Mouse (Mus musculus): Measurements from ENCODE around the gene Txnrd2. TPM values are rescaled to one million over a fixed set of nuclear protein-coding genes. Genes with fewer than 3 reads are reported as not detected.

Txnrd2 gene
- polyA plus RNA-seq, 1 experiment from 2014 or later = 26.1 TPM

- ATAC-seq (ENCODE audit: insufficient read depth, low FRiP score, low read depth) = peak; percentile 75; the same call in 1 of the 2 replicates
- H3K27me3 ChIP-seq (replicated peaks) = no peaks in the 10 kb centered on the region
- H3K27ac ChIP-seq = no peak overlapping the region
- no peak overlapping the region for H3K4me3 ChIP-seq (replicated peaks)
- WGBS = 5% methylated on average over 11 of the region's 11 CpGs
- H3K9ac ChIP-seq = no peak overlapping the region
- no peaks in the 10 kb centered on the region for H3K9me3 ChIP-seq
- no peaks in the 10 kb centered on the region for H3K36me3 ChIP-seq
- peak overlapping the region; percentile 13; the same call in 1 of the 2 replicates for H3K4me2 ChIP-seq
- peaks cover 16% of the 10 kb centered on the region for H3K4me1 ChIP-seq
These were observed 33.8 kb downstream of the Txnrd2 start for GRCm38 (mm10) chr16:18459955-18460370.

DNA sequence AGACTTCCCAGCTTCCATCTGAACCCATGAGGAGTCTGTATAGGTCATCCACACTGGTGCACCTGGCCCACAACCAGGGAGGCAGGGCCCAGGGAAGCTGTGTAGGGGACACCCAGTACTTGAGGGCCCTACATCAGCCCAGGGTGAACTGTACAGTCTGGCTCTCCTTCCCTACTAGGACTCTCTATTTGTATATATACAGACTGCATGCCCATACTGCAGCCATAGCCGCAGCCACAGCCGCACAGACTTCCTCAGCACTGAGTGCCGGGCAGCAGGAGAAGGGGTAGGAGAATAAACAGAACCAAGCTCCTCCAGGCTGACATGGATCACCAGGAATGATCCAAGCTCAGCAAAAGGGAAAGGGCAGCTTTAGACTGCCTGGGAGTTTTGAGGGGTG, 34.6 kb downstream of the Txnrd2 start:
- no peak overlapping the region for H3K4me2 ChIP-seq
- H3K4me1 ChIP-seq = peaks cover 16% of the 10 kb centered on the region
- no peak overlapping the region for H3K9ac ChIP-seq
- H3K4me3 ChIP-seq (replicated peaks) = no peak overlapping the region
- WGBS = 72% methylated on average over 3 of the region's 3 CpGs
- ATAC-seq (ENCODE audit: insufficient read depth, low FRiP score, low read depth) = no peak
- no peaks in the 10 kb centered on the region for H3K36me3 ChIP-seq
- no peaks in the 10 kb centered on the region for H3K27me3 ChIP-seq (replicated peaks)
- H3K27ac ChIP-seq = no peak overlapping the region
- H3K9me3 ChIP-seq = no peaks in the 10 kb centered on the region

DNA sequence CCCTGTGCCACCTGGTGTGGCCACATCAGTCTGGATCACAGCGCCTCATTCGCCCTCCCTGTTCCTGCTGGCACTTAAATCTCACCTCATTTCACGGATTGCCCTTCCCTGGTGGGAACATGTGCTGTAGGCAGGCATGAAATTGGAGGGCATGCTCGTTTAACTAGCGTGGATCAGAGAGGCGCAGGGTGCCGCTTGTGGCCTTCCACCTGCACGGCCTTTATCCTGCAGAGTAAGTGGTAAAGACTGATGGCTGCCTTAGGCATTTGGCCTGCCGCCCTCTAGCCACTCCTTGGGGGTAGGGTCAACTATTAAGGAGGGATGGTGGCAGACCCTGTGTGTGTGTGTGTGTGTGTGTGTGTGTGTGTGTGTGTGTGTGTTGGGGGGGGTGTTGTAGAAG, 35.8 kb downstream of the Txnrd2 start:
- Histone ChIP-seq H3K4me1 (peaks cover 16% of the 10 kb centered on the region), H3K36me3 (no peaks in the 10 kb centered on the region), H3K9me3 (no peaks in the 10 kb centered on the region), H3K27ac (no peak overlapping the region), H3K4me3 (replicated peaks) (no peak overlapping the region), H3K4me2 (no peak overlapping the region), H3K9ac (no peak overlapping the region), H3K27me3 (replicated peaks) (no peaks in the 10 kb centered on the region)
- 76% methylated on average over 9 of the region's 9 CpGs for WGBS
- ATAC-seq (ENCODE audit: insufficient read depth, low FRiP score, low read depth) = no peak

DNA sequence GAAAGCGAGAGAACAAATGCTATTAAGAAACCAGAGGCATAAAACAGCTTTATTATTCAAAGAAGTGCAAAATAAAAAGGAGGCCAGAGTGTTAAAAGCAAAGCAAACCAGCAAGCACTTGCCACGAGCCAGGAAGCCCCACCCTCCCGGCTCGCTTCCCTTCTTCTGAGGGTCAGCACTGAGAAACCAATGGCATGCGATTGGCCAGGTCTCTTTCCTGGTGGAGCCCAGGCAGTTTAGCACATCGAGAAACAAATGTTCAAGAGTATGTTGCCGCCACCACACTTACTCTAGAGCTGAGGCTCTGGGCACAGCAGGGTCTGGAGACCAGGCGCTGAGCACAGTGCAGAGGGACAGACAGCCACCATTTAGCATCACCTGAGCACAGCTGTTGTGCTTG, 36.4 kb downstream of the Txnrd2 start:
- WGBS = 55% methylated on average over 8 of the region's 8 CpGs
- no peak for ATAC-seq (ENCODE audit: insufficient read depth, low FRiP score, low read depth)

GRCm38 (mm10) chr16:18464271-18464670, 38.1 kb downstream of the Txnrd2 start:
- H3K9me3 ChIP-seq = no peaks in the 10 kb centered on the region
- no peak for ATAC-seq (ENCODE audit: insufficient read depth, low FRiP score, low read depth)
- no peak overlapping the region for H3K4me3 ChIP-seq (replicated peaks)
- H3K27ac ChIP-seq = no peak overlapping the region
- H3K36me3 ChIP-seq = no peaks in the 10 kb centered on the region
- no peak overlapping the region for H3K9ac ChIP-seq
- peaks cover 11% of the 10 kb centered on the region for H3K4me1 ChIP-seq
- no peak overlapping the region for H3K4me2 ChIP-seq
- no peaks in the 10 kb centered on the region for H3K27me3 ChIP-seq (replicated peaks)
- WGBS = 59% methylated on average over 3 of the region's 3 CpGs

More for the DNA sequence above, 36.4 kb downstream of the Txnrd2 start:
- H3K27ac ChIP-seq = no peak overlapping the region
- no peak overlapping the region for H3K4me2 ChIP-seq
- H3K4me3 ChIP-seq (replicated peaks) = no peak overlapping the region
- H3K4me1 ChIP-seq = peaks cover 16% of the 10 kb centered on the region
- no peaks in the 10 kb centered on the region for H3K9me3 ChIP-seq
- H3K36me3 ChIP-seq = no peaks in the 10 kb centered on the region
- no peaks in the 10 kb centered on the region for H3K27me3 ChIP-seq (replicated peaks)
- H3K9ac ChIP-seq = no peak overlapping the region

DNA sequence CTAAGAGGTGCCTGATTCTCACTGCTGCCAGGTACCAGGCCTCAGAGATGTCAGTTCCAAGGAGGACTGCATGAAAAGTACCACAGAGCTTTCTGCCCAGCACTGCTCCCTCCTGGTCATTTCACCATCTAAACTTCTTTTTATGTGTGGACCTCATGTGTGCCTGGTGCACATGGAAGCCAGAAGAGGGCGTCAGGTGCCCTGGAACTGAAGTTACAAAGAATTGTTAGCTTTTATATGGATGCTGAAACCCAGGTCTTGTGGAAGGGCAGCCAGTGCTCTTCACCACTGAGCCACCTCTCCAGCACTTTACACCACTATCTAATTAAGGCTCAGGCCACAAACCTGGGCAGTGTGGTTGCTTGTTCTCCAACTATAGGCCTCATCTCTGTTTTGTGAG, 44.6 kb downstream of the Txnrd2 start:
- Histone ChIP-seq H3K9me3 (no peaks in the 10 kb centered on the region), H3K27ac (no peak overlapping the region), H3K4me1 (no peaks in the 10 kb centered on the region), H3K36me3 (no peaks in the 10 kb centered on the region), H3K27me3 (replicated peaks) (no peaks in the 10 kb centered on the region), H3K4me3 (replicated peaks) (no peak overlapping the region), H3K4me2 (no peak overlapping the region), H3K9ac (no peak overlapping the region)
- WGBS = 33% methylated on average over 1 of the region's 1 CpGs
- no peak for ATAC-seq (ENCODE audit: insufficient read depth, low FRiP score, low read depth)

- H3K4me2 ChIP-seq = no peak overlapping the region
- H3K27me3 ChIP-seq (replicated peaks) = no peaks in the 10 kb centered on the region
- no peak overlapping the region for H3K4me3 ChIP-seq (replicated peaks)
- H3K9ac ChIP-seq = no peak overlapping the region
- no peak for ATAC-seq (ENCODE audit: insufficient read depth, low FRiP score, low read depth)
- H3K9me3 ChIP-seq = no peaks in the 10 kb centered on the region
- no peaks in the 10 kb centered on the region for H3K4me1 ChIP-seq
- no peaks in the 10 kb centered on the region for H3K36me3 ChIP-seq
- 63% methylated on average over 11 of the region's 11 CpGs for whole genome bisulfite sequencing
- no peak overlapping the region for H3K27ac ChIP-seq
These were observed 45.3 kb downstream of the Txnrd2 start for GRCm38 (mm10) chr16:18471381-18471955.

DNA sequence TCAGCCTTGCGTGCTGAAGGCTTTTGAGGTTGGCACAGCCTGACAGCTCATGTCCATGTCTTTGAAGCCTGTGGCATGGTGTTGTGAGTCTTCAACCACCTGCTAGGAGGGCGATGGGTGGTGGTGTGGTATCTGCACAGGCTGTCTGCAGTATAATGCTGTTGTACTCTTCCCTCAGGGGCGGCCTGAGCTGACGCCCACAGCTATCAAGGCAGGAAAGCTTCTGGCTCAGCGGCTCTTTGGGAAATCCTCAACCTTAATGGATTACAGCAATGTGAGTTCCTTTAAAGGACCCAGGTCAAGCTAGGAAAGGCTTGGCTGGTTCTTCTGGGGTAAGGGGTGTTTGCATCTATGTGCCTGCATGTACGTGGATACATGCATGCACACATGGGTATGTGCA, 45.8 kb downstream of the Txnrd2 start:
- H3K4me1 ChIP-seq = no peaks in the 10 kb centered on the region
- H3K9me3 ChIP-seq = no peaks in the 10 kb centered on the region
- no peak overlapping the region for H3K9ac ChIP-seq
- ATAC-seq (ENCODE audit: insufficient read depth, low FRiP score, low read depth) = no peak
- no peak overlapping the region for H3K4me2 ChIP-seq
- 87% methylated on average over 6 of the region's 6 CpGs for WGBS
- H3K36me3 ChIP-seq = no peaks in the 10 kb centered on the region
- H3K27me3 ChIP-seq (replicated peaks) = no peaks in the 10 kb centered on the region
- H3K27ac ChIP-seq = no peak overlapping the region
- H3K4me3 ChIP-seq (replicated peaks) = no peak overlapping the region

GRCm38 (mm10) chr16:18472416-18472815, 46.2 kb downstream of the Txnrd2 start:
- Histone ChIP-seq H3K27me3 (replicated peaks) (no peaks in the 10 kb centered on the region), H3K4me3 (replicated peaks) (no peak overlapping the region), H3K9ac (no peak overlapping the region), H3K27ac (no peak overlapping the region), H3K9me3 (no peaks in the 10 kb centered on the region), H3K4me2 (no peak overlapping the region), H3K36me3 (no peaks in the 10 kb centered on the region), H3K4me1 (no peaks in the 10 kb centered on the region)
- 83% methylated on average over 4 of the region's 4 CpGs for WGBS
- no peak for ATAC-seq (ENCODE audit: insufficient read depth, low FRiP score, low read depth)

DNA sequence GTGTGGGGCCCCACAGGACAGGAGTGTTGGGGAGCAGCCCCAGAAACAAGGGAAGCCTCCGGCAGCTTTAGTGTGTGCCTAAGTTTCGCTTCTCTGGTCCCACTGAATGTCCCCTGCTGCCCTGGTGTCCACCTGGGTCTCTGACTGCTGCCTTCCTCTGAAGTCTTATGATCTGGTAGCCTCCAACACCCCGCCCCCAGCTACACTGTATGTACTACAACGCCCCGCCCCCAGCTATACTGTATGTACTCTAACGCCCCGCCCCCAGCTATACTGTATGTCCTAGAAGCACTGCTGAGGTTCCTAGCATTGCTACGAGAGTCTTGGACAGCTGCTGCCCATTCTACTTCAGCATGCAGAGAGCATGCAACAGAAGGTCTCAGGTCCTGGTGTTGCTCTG, 46.8 kb downstream of the Txnrd2 start:
- Histone ChIP-seq H3K4me1 (no peaks in the 10 kb centered on the region), H3K4me2 (no peak overlapping the region), H3K27me3 (replicated peaks) (no peaks in the 10 kb centered on the region), H3K36me3 (no peaks in the 10 kb centered on the region), H3K9ac (no peak overlapping the region), H3K27ac (no peak overlapping the region), H3K4me3 (replicated peaks) (no peak overlapping the region), H3K9me3 (no peaks in the 10 kb centered on the region)
- 0 out of 2 replicates have a peak, but pooled peaks have one; percentile 72 for ATAC-seq (ENCODE audit: insufficient read depth, low FRiP score, low read depth)
- 87% methylated on average over 8 of the region's 8 CpGs for WGBS

GRCm38 (mm10) chr16:18474021-18474420, 47.8 kb downstream of the Txnrd2 start:
- Histone ChIP-seq H3K9me3 (no peaks in the 10 kb centered on the region), H3K4me1 (no peaks in the 10 kb centered on the region), H3K4me2 (no peak overlapping the region), H3K27me3 (replicated peaks) (no peaks in the 10 kb centered on the region), H3K27ac (no peak overlapping the region), H3K4me3 (replicated peaks) (no peak overlapping the region), H3K36me3 (no peaks in the 10 kb centered on the region), H3K9ac (no peak overlapping the region)
- no peak for ATAC-seq (ENCODE audit: insufficient read depth, low FRiP score, low read depth)
- WGBS = 76% methylated on average over 2 of the region's 2 CpGs

DNA sequence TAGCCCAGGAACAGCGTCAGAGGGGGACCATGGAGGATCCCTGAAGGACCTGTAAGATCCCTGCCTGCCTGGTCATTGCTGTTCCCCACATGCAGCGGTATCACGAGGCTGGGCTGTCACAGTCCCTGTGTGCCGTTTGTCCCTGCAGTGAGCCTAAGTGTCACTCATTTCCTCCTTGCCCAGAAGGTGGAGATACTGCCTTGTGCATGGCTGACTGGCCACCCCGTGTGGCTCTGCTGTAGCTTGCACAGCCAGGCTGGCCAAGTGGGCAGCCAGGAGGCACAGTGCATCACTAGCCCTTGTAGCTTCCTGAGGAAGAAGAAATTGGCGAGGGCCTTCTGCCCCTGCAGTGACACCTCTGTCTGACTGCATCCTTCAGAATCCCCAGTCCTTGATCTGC, 51.8 kb downstream of the Txnrd2 start:
- Histone ChIP-seq H3K4me2 (no peak overlapping the region), H3K36me3 (no peaks in the 10 kb centered on the region), H3K9ac (no peak overlapping the region), H3K4me3 (replicated peaks) (no peak overlapping the region), H3K27me3 (replicated peaks) (no peaks in the 10 kb centered on the region), H3K27ac (no peak overlapping the region), H3K9me3 (no peaks in the 10 kb centered on the region), H3K4me1 (no peaks in the 10 kb centered on the region)
- 71% methylated on average over 6 of the region's 6 CpGs for whole genome bisulfite sequencing
- no peak for ATAC-seq (ENCODE audit: insufficient read depth, low FRiP score, low read depth)

- H3K9ac ChIP-seq = no peak overlapping the region
- H3K4me2 ChIP-seq = no peak overlapping the region
- H3K36me3 ChIP-seq = no peaks in the 10 kb centered on the region
- H3K4me1 ChIP-seq = no peaks in the 10 kb centered on the region
- H3K9me3 ChIP-seq = no peaks in the 10 kb centered on the region
- H3K27ac ChIP-seq = no peak overlapping the region
- no peak overlapping the region for H3K4me3 ChIP-seq (replicated peaks)
- no peak for ATAC-seq (ENCODE audit: insufficient read depth, low FRiP score, low read depth)
- H3K27me3 ChIP-seq (replicated peaks) = no peaks in the 10 kb centered on the region
- WGBS = 57% methylated on average over 7 of the region's 7 CpGs
These were observed 53.5 kb downstream of the Txnrd2 start for GRCm38 (mm10) chr16:18479667-18480066.

Measured in stomach, embryonic 15.5 days (tissue).